Mouse (Mus musculus) thymus, postnatal 14 days (tissue): ENCODE data around the gene Dyrk1a.

ENCODE experiments used
- DNase-seq: peaks from one replicate; pipeline ENCODE4 v3.0.0; 2021

Dyrk1a gene

DNA sequence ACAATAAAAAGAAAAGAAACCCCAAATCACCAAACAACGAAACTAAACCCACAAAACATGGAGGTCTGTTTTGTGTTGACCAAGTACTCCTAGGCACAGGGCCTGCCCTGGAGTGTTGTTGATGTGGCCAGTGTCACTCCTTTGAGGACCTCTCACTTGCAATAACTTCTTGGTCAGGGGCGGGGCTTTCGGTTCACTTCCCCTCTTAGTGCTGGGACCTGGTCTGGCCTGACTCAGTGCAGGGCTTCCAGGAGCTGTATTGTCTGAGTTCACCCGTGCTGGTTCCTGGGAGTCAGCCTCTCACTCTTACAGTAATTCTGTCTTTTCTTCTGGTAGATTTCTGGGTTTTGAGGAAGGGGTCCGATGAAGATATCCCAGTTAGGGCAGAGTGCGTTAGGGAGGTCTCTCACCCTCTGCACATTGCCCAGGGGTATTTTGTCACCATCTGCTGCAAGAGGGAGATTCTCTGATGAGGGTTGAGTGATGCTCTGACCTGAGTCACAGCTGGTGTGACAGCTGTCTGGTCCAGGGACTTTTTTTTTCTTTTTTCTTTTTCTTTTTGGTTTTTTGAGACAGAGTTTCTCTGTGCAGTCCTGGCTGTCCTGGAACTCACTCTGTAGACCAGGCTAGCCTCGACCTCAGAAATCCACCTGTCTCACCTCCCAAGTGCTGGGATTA, 150.8 kb downstream of the Dyrk1a start:
- no peak for DNase-seq

DNA sequence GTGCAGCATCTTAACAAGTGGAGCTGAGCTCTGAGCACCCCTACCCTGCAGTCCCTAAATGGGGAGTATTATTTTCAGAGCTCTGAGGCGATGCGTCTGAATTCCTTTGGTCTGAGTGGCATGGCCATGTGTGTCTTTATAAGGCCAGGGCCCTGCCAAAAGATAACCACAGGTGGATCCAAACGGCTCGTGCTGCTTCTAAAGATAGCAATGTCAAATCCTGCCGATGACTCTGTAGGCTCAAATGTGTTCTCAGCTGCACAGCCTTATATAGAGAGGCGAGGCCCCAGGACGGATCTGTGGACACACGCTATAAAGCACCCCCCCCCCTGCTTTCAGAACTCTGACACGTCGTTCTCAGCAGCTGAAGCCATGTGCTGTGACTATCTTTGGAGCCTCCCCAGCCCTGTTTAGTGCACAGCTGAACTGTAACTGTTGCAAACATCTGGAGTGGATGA, 151.8 kb downstream of the Dyrk1a start:
- no peak for DNase-seq

DNA sequence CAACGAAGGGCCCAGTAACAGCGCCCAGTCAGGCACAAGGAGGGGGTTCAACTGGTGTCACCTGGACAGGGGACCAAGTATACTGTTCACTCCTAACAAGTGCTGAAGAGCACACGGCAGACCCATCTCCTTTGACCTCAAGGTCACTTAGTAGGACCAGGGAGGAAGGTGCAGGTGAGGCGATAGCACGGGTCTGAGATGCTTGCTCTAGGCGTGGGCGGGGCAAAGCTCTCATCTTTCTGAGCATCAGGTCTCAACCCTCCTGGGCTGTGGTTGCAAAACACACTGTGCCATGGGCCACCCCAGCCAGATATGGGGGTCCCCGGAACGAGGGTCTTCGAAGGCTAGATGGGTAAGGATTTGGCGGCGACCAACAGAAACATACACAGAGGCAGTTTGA, 153.1 kb downstream of the Dyrk1a start:
- peak; percentile 12 for DNase-seq

DNA sequence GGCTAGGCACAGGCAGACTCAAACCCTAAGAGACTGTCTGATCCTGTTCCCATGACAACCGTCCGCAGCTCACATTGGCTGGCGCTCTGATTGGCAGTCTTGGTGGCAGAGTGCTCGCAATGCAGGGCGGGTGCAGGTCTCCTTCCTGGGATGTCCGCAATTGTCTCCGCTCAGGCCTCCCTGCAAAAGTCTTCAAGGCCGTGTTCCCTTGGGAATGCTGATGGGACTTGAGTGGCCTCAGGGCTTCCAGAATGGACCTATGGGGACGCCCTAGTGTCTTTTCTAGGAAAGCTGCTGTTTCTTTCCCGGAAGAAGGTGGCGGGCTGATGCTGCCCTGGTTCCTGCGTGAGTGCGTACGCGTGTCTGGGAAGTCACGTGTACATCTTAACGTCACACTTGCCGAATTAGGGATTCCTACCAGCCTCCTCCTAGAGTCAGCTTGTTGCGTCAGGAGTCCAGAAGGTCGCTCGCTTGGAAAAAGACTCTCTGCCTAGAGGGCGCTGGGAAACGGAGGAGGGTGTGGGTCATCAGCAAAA, 154.3 kb downstream of the Dyrk1a start:
- DNase-seq, result peak; percentile 81

DNA sequence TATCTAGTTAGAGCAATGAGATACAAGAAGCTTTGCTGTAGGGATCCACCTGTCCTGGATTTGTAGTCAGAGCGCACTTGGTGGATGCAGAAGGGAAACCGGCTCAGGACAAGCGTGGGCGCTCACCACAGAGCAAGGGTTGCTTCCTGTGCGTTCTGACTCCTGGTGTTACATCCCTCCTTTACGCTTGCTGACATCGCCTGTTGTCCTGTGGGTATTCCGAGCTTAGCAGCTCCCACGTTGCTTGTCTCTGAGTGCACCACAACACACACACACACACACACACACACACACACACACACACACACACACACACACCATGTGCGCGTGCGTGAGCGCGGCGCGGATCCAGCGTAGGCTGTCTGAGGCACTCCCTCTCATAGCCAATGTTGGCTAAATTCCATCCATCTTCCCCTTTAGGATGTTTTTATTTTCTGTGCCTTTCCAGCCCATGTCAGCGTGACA, 155.0 kb downstream of the Dyrk1a start:
- peak; percentile 39 for DNase-seq

DNA sequence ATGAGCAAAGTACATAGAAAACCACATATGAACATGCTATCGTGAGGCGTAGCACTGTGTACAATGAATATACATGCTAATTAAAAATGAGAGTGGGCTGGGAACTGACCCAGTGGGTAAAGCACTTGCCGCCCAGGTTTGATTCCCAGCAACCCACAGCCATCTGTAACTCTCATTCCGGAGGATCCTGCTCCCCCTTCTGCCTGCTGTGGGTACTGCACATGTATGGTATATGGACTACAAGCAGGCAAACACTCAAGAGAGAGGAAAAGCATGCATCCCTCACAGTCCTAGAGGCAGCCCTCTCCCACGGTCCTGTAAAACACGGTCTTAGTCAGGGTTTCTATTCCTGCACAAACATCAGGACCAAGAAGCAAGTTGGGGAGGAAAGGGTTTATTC, 159.4 kb downstream of the Dyrk1a start:
- DNase-seq, result no peak

DNA sequence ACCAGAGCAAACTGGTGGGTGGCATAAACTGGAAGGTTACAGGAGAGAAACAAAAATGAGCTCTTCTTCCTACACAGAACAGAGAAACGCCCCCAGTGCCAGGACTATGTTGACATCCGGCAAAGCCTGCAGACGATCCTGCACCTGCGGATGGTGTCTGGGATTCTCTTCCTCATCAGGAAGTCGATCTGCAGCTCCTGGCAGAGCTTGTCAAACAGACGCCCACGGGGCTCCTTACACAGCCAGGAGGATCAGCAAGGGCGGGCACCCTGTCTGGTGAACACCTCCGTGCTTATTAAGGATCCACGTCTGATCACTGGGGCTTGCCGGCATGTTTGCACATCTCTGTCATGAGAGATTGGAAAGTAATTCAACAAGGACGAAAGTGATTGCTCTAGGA, 161.2 kb downstream of the Dyrk1a start:
- no peak for DNase-seq

DNA sequence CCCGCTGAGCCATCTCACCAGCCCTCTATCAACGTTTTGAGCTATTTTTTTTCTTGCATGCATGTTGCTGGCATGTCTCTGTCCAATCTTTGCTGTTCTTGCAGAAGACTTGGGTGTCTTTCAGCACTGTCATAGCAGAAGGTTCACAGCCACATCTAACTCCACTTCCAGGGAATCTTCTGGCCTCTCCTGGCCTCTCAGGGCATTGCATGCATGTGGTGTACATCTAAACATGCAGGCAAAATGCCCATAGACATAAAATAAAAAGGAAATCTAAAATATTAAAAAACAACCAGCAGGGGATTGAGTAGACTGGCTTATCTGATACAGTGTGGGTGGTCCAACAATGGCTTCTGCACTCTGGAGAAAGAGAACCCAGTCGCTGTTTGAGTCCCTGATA, 165.7 kb downstream of the Dyrk1a start:
- DNase-seq, result no peak

DNA sequence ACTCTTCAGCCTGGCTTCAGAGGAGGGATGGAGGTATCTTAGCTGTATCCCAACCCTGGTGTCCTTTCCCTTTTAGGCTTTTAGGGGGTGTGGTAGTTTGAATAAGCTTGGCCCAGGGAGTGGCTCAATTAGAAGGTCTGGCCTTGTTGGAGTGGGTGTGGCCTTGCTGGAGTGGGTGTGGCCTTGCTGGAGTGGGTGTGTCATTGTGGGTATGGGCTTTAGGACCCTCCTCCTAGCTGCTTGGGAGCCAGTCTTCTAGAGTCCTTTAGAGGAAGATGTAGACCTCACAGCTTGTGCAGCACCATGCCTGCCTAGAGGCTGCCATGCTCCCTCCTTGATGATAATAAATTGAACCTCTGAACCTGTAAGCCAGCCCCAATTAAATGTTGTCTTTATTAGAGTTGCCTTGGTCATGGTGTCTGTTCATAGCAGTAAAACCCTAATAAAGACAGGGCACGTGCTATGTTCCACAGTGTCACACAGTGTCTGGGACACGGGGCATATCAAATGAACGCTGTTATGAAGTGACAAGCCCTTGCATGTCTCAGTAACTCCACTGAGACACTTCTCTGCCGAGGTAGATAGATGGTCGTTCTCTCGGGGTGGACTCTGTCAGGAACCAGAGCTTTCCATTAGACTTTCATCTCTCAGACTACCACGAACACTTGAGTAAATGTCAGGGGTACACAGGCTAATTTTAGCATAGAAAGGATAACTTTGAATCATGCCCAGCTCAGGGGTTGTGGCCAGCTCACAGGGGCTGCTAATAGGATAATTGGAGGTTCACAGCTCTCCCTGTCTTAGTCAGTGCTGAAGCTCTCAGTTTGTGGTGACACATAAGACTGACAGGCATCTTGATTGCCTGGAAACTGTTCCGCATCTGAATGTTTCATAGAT, 166.9 kb downstream of the Dyrk1a start:
- DNase-seq, result no peak

DNA sequence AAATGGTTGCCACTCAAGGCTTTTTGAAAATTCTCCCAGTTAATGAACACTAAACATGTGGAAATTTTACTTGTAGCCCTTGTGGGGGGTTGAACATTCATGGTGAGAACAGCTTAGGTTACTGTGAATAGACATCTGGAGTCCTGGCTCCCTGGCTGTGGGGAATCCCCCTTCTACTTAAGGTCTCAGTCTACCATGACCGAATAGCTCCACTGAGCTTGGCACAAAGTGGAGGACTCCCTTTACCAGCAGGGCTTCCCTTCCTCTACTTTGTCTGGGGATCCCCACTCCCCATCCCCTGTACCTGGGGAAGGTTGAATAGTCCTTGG, 167.5 kb downstream of the Dyrk1a start:
- no peak for DNase-seq

DNA sequence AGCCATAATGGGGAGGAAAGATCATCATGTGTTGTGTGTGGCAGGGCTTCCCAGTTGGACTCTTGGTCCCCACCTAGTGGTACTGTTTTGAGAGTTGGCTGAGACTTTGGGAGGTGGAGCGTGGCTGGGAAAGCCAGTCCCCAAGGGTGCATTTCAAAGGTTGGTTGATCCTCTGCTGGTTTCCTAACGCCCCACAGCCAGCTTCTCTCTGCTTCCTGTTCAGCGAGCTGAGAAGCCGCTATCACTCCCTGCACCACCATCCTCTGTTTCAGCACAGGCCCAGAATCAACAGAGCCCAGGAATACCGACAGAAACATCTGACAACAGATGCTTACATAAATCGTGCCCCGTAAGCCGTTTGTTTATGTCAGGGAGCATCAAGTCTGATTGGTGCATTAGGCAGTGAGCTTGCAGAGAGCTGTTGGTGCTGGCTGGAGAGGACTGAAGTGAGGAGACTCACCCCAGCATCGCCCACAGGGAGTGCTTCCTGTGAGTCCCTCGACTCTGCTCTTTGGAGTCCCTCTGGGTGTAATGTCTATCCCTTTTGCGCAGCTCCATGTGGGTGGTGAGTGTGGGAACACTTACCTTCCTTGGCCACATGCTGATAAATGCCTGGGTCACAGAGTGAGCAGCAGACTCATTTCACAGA, 174.2 kb downstream of the Dyrk1a start:
- DNase-seq, result peak; percentile 22

DNA sequence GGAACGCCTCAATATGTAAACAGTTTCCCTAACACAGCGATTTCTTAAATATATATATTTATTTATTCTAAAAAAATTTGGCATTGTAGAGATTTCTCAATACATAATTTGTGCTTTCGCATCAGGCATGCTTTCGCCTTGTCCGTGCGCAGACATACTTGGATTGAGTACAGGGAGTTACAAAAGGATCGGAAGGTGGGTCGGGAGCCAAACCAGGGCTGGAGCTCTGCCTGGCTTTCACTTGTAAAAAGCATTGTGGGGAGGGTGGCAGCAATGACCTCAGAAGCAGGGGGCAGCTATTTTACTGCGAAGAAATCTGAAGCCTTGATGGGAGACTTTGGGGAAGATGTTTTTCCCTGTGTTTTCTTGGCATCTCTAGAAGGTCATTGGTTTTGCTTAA, 175.2 kb downstream of the Dyrk1a start:
- no peak for DNase-seq
